Mouse (Mus musculus): Measurements from ENCODE around the gene Psmc5.

Gene Psmc5

GRCm38 (mm10) chr11:106271131-106271793 lies 15.3 kb downstream of the Psmc5 start:
- DNase-seq: no peak

- no peak for DNase-seq
Measured at GRCm38 (mm10) chr11:106271794-106272643, 16.1 kb downstream of the Psmc5 start.

GRCm38 (mm10) chr11:106272644-106273310 lies 16.8 kb downstream of the Psmc5 start, which contains the start of gene Smarcd2:
Gene Smarcd2, minus strand, starts transcription at chr11:106272972.
- peak; percentile 99 for DNase-seq

GRCm38 (mm10) chr11:106273311-106273684 lies 17.3 kb downstream of the Psmc5 start:
- DNase-seq: no peak

- DNase-seq: peak; percentile 5
Measured at GRCm38 (mm10) chr11:106273811-106274210, 17.9 kb downstream of the Psmc5 start.

- peak; percentile 2 for DNase-seq
Measured at GRCm38 (mm10) chr11:106274374-106274773, 18.4 kb downstream of the Psmc5 start.

- DNase-seq: peak; percentile 16
Measured at GRCm38 (mm10) chr11:106274971-106275411, 19.0 kb downstream of the Psmc5 start.

GRCm38 (mm10) chr11:106276454-106276853 lies 20.5 kb downstream of the Psmc5 start, which contains the start of gene Tcam1:
Gene Tcam1, plus strand, starts transcription at chr11:106276672.
- DNase-seq: peak; percentile 94

GRCm38 (mm10) chr11:106282452-106282851 lies 26.5 kb downstream of the Psmc5 start:
- no peak for DNase-seq

- DNase-seq: no peak
Measured at GRCm38 (mm10) chr11:106283371-106283770, 27.4 kb downstream of the Psmc5 start.

GRCm38 (mm10) chr11:106284126-106284525 lies 28.2 kb downstream of the Psmc5 start:
- no peak for DNase-seq

GRCm38 (mm10) chr11:106286206-106286605 lies 30.3 kb downstream of the Psmc5 start:
- DNase-seq: no peak

GRCm38 (mm10) chr11:106286987-106287386 lies 31.0 kb downstream of the Psmc5 start:
- peak; percentile 2 for DNase-seq

GRCm38 (mm10) chr11:106289369-106289768 lies 33.4 kb downstream of the Psmc5 start:
- peak; percentile 43 for DNase-seq

GRCm38 (mm10) chr11:106290376-106290775 lies 34.4 kb downstream of the Psmc5 start:
- no peak for DNase-seq

- no peak for DNase-seq
Measured at GRCm38 (mm10) chr11:106291861-106292260, 35.9 kb downstream of the Psmc5 start.

- no peak for DNase-seq
Measured at GRCm38 (mm10) chr11:106301765-106302164, 45.8 kb downstream of the Psmc5 start, which contains the start of gene Gh. Gene Gh, minus strand, starts transcription at chr11:106301865.

- peak; percentile 76 for DNase-seq
Measured at GRCm38 (mm10) chr11:106302634-106303033, 46.7 kb downstream of the Psmc5 start.

GRCm38 (mm10) chr11:106305348-106306064 lies 49.6 kb downstream of the Psmc5 start:
- DNase-seq: no peak

GRCm38 (mm10) chr11:106306065-106306385 lies 50.1 kb downstream of the Psmc5 start:
- no peak for DNase-seq

- no peak for DNase-seq
Measured at GRCm38 (mm10) chr11:106306758-106307157, 50.8 kb downstream of the Psmc5 start.

- DNase-seq: no peak
Measured at GRCm38 (mm10) chr11:106307432-106307831, 51.5 kb downstream of the Psmc5 start.

- DNase-seq: no peak
Measured at GRCm38 (mm10) chr11:106308162-106308561, 52.2 kb downstream of the Psmc5 start.

Measured in thymus, postnatal 14 days (tissue).